Mouse (Mus musculus): ENCODE results near the gene Id3. TPM values are rescaled to one million over a fixed set of nuclear protein-coding genes. Genes with fewer than 3 reads are reported as not detected.

Gene Id3
- total and polyA plus RNA-seq, 3 experiments = 18.3 to 116 (median 85.5) TPM

DNA sequence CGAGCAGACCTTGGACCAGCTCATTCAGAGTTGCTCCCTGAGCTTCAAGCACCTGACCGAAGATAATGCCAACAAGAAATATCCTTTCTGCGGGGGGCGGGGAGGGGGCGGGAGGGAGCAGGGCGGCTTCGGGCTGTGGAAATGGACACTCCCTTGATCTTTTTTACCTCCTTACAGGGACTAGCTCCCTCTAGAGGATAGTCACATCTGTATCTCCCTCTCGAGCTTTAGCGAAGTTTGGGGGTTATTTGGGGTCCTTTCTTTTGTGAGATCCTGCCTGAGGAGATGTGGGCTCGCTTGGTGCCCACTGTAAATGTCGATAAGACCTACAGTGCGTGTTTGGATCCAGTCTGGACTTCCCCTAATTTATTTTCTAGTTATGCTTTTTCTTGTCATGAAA, 38.1 kb downstream of the Id3 start:
- H3K9ac ChIP-seq (ENCODE audit: insufficient read depth, low read depth) = peak overlapping the region; percentile 58
- H3K27me3 ChIP-seq (replicated peaks) = no peaks in the 10 kb centered on the region
- H3K4me1 ChIP-seq (ENCODE audit: control insufficient read depth in 1 of 2, insufficient read depth in 2 of 2) = peaks cover 25 to 65% of the 10 kb centered on the region in 2 experiments
- peak overlapping the region; percentile 84 for H3K27ac ChIP-seq (ENCODE audit: insufficient read depth, low read depth)
- no peaks in the 10 kb centered on the region for H3K9me3 ChIP-seq (replicated peaks; ENCODE audit: low read length)
- peaks cover 7% of the 10 kb centered on the region for H3K79me2 ChIP-seq (replicated peaks; ENCODE audit: control insufficient read depth, extremely low read depth, insufficient read depth, poor library complexity, severe bottlenecking)
- DNase-seq (ENCODE audit: extremely low read depth) = peak; percentile 61
- peaks cover 20% of the 10 kb centered on the region in 2 experiments for H3K36me3 ChIP-seq (replicated peaks in 1 of 2; ENCODE audit: control insufficient read depth in 1 of 2, insufficient read depth in 1 of 2, low read length in 1 of 2)
- H3K4me2 ChIP-seq (ENCODE audit: insufficient read depth, low read depth, poor library complexity, severe bottlenecking) = peak overlapping the region; percentile 95
- TF ChIP-seq USF2 (conservative IDR thresholded peaks at IDR 0.05; ENCODE audit: low read depth, low read length) = no peak
- no peak for TF ChIP-seq MXI1 (IDR thresholded peaks at IDR 0.05; ENCODE audit: low read depth, low read length)
- peak; percentile 35 for TF ChIP-seq RAD21 (IDR thresholded peaks at IDR 0.05; ENCODE audit: low read depth, low read length)
- TF ChIP-seq SMC3 (IDR thresholded peaks at IDR 0.05; ENCODE audit: low read depth, low read length) = peak; percentile 29
- TF ChIP-seq USF1 (IDR thresholded peaks at IDR 0.05; ENCODE audit: low read depth, low read length) = no peak
- peak; percentile 32 to 62; a peak in 3 of 4 replicates for TF ChIP-seq CTCF (conservative IDR thresholded peaks at IDR 0.05 in 1 of 2, IDR thresholded peaks at IDR 0.05 in 1 of 2; ENCODE audit: low read depth in 2 of 2, low read length in 2 of 2)
- no peak for TF ChIP-seq TBP (conservative IDR thresholded peaks at IDR 0.05; ENCODE audit: low read depth, low read length)
- no peak for TF ChIP-seq SIN3A (IDR thresholded peaks at IDR 0.05; ENCODE audit: low read length)
- in situ Hi-C loops (cut with MboI; ENCODE audit: low pct_ligation_motif_present, low pct_unique_long_range_greater_than_20kb, low sequenced_read_pairs) (no loop called here), dilution Hi-C loops (cut with MboI; ENCODE audit: extremely low pct_ligation_motif_present, extremely low pct_unique_long_range_greater_than_20kb, low sequenced_read_pairs) (no loop called here)
- H3K4me3 ChIP-seq (replicated peaks in 1 of 3; ENCODE audit: low read depth in 2 of 3, low read length in 2 of 3, poor library complexity in 1 of 3) = peak overlapping the region in 2 of 3 experiments; percentile 65 to 70

DNA sequence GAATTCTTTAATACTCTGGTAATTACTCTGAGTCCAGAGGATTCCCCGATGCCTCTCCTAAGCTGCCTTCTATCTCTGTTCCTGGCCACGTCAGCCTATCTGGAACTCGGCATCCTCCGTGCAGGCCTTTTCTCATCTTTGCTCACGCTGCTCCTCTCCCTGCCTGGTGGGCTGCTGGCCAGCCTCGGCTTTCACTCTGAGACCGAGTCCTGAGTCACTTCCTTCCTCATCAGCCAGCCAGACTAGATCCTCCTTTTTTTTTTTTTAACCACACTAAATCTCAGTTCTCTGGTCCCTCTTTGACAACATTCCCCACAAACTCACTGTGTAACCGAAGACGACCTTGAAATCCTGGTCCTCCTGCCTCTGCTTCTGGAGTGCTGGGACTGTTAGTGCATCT, 42.1 kb downstream of the Id3 start:
- H3K4me1 ChIP-seq (ENCODE audit: control insufficient read depth in 1 of 2, insufficient read depth in 2 of 2) = peaks cover 13 to 32% of the 10 kb centered on the region in 2 experiments
- H3K9ac ChIP-seq (ENCODE audit: insufficient read depth, low read depth) = no peak overlapping the region
- H3K9me3 ChIP-seq (replicated peaks; ENCODE audit: low read length) = no peaks in the 10 kb centered on the region
- peak; percentile 73 for TF ChIP-seq ZNF384 (IDR thresholded peaks at IDR 0.05; ENCODE audit: low read depth, low read length)
- no peak for TF ChIP-seq USF2 (conservative IDR thresholded peaks at IDR 0.05; ENCODE audit: low read depth, low read length)
- no peak for TF ChIP-seq MXI1 (IDR thresholded peaks at IDR 0.05; ENCODE audit: low read depth, low read length)
- no peak for TF ChIP-seq NELFE (IDR thresholded peaks at IDR 0.05; ENCODE audit: low read depth, low read length)
- no peak for TF ChIP-seq CTCF (conservative IDR thresholded peaks at IDR 0.05 in 1 of 2, IDR thresholded peaks at IDR 0.05 in 1 of 2; ENCODE audit: low read depth in 2 of 2, low read length in 2 of 2)
- no peak for TF ChIP-seq ZMIZ1 (IDR thresholded peaks at IDR 0.05; ENCODE audit: low read depth, low read length)
- TF ChIP-seq CHD1 (IDR thresholded peaks at IDR 0.05; ENCODE audit: low read depth, low read length) = no peak
- TF ChIP-seq USF1 (IDR thresholded peaks at IDR 0.05; ENCODE audit: low read depth, low read length) = no peak
- no peak for TF ChIP-seq SIN3A (IDR thresholded peaks at IDR 0.05; ENCODE audit: low read length)
- 0 out of 2 replicates have a peak, but pooled peaks have one; percentile 18 for TF ChIP-seq TCF12 (IDR thresholded peaks at IDR 0.05; ENCODE audit: low read depth, low read length)
- no peaks in the 10 kb centered on the region for H3K27me3 ChIP-seq (replicated peaks)
- dilution Hi-C loops (cut with MboI; ENCODE audit: extremely low pct_ligation_motif_present, extremely low pct_unique_long_range_greater_than_20kb, low sequenced_read_pairs) (no loop called here), in situ Hi-C loops (cut with MboI; ENCODE audit: low pct_ligation_motif_present, low pct_unique_long_range_greater_than_20kb, low sequenced_read_pairs) (no loop called here)
- H3K79me2 ChIP-seq (replicated peaks; ENCODE audit: control insufficient read depth, extremely low read depth, insufficient read depth, poor library complexity, severe bottlenecking) = no peaks in the 10 kb centered on the region; the same call in 1 of the 2 replicates
- DNase-seq (ENCODE audit: extremely low read depth) = no peak
- H3K4me3 ChIP-seq (replicated peaks in 1 of 3; ENCODE audit: low read depth in 2 of 3, low read length in 2 of 3, poor library complexity in 1 of 3) = no peak overlapping the region
- no peak overlapping the region for H3K4me2 ChIP-seq (ENCODE audit: insufficient read depth, low read depth, poor library complexity, severe bottlenecking)
- H3K36me3 ChIP-seq (replicated peaks in 1 of 2; ENCODE audit: control insufficient read depth in 1 of 2, insufficient read depth in 1 of 2, low read length in 1 of 2) = peaks cover 50 to 59% of the 10 kb centered on the region in 2 experiments
- 0 out of 2 replicates have a peak overlapping the region, but pooled peaks have one; percentile 13 for H3K27ac ChIP-seq (ENCODE audit: insufficient read depth, low read depth)

All from CH12.LX (cell line).